Mouse (Mus musculus): ENCODE measurements around the gene Mroh2b.

Mroh2b gene

DNA sequence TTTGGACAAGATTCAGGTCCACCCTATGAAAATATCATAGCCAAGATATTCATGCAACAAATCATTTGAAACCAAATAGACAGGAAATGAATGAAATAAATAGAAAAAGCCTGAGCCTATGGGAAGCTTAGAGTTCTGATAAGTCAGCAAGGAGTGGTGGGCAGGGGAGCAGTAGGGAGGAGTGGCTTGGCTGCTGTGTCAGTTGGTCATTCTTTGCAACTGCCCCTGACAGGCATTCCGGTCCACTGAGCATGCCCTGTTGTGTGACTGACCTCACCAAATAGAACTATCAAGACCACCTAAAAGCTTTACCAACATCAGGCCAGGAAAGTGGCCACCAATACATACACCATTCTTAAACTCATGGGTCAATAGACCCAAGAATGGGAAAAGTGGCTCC, at the start of gene Mroh2b:
Gene Mroh2b (plus strand): TSS at position 301 of the 400 bp plus-strand sequence.
- no peak for DNase-seq

DNA sequence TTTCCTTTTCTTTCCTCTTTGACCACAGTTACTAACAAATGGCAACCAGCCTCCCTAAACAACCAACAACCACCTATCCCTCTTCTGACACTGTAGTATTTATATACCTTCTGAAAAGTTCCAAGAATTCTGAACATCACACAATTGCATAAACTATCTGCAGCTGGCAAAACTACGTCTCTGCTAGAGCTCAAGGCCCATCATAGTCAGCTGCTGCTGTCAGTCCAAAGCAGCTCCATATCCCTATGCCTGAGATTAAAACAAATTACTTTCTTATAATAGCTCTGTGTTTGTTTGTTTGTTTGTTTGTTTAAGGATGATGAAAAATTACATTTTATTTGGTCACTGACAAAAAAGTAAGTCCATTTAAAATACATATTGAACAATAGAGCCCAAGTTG, 48.5 kb upstream of the Mroh2b start:
- no peak for DNase-seq

GRCm38 (mm10) chr15:4894962-4895361, 3.6 kb upstream of the Mroh2b start:
- no peak for DNase-seq

GRCm38 (mm10) chr15:4934731-4935130, 36.2 kb downstream of the Mroh2b start:
- no peak for DNase-seq

DNA sequence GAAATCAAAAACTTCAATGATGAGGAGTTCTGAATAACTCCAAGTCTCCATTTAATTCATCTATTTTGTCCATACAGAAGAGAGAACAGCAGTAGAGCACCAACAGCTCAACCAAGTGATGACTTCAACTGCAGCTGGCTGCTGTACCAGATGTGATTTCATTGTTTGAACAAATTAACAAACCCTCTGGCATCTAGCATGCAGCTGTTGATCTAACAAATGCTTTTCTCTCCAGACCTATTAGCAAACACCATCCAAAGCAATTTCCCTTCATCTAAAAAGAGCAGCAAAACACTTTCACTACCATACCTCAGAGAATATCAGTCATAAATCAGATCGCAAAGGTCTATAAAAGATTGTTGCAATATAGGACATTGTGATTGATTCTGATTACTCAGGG, 74.8 kb downstream of the Mroh2b start:
- no peak for DNase-seq

GRCm38 (mm10) chr15:5002903-5003302, 104.4 kb downstream of the Mroh2b start:
- DNase-seq: no peak

DNA sequence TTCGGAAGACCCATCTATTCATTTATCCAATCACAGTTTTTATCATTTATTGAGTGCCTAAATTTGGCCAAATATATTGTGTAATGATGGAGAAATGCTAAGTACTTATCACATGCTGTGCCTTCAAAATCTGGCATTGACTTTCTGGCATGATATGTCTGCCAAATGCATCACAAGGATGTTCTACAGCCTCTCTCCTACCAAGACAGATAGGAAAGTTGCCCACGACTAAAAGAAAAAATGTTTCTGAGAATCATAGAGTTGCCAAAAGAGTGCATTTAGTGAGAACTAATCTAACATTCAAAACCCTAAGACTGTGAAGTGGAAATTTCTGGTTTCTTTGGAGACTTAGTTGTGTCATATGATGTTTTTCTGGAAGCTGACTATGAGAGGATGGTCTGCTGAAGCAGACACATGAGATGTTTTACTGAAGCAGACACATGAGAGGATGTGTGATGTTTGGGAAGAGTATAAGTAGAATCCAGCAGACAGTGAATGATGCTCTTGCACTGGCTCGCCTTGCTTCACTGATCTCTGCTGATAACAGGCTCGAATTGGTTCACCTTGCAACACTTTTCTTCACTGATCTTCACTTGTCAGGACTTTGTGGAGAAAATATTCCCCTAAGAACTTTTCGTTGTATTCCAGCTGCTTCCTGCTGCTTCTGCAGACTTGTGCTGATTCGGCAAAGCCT, 105.1 kb downstream of the Mroh2b start:
- no peak for DNase-seq

DNA sequence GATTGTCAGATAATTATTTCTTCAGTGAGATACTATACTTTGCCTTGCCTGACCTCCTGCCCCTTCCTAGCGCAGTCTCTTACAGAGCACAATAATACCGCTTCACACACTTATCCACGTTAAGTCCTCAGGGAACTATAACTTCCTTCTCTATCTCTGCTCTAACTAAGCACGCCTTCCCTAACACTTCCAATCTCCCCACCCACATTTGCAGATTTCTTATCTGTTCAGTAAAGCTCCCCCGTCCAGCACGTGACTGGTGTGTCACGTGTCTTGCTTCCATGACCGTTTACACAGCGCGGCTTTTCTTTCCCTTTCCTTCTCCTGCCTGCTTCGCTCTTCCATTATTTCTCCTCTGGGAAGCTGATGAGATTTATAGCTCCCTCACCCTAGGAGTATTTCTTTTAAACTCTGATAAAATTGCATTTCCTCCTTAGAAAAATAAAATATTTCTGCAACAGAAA, 111.1 kb downstream of the Mroh2b start:
- no peak for DNase-seq
